Comparison of ENCODE assay signal across 9 mouse cellular contexts in genomic region chr8:120697979-120698272, GRCm38 (mm10). TPM values are rescaled to one million over a fixed set of nuclear protein-coding genes. Genes with fewer than 3 reads are reported as not detected.
DNase-seq lines count a peak whose midpoint lies in the region; TF ChIP-seq lines count a peak whose summit lies in the region.
"Had no signal": no experiment of that assay in that cellular context is flagged by ENCODE, and none has a peak within 500 bp of the region (broad histone marks: within the 10 kb centered on the region; RNA-seq: fewer than 3 reads in every experiment).

No protein-coding gene starts in this region.

- no peak overlapping the region for H3K27ac ChIP-seq in ES-E14 (ENCODE audit: insufficient read depth, low read depth, low read length, poor library complexity, severe bottlenecking)
- H3K27ac ChIP-seq: embryonic facial prominence, embryonic 15.5 days had no signal

- H3K9me3 ChIP-seq in ES-E14 (ENCODE audit: control insufficient read depth, insufficient read depth, low read depth, low read length), result no peaks in the 10 kb centered on the region
- H3K9me3 ChIP-seq: embryonic facial prominence, embryonic 15.5 days had no signal

- no peak overlapping the region for H3K4me3 ChIP-seq in lung, adult 2 months (replicated peaks; ENCODE audit: extremely low read depth, low read depth, low read length)
- H3K4me3 ChIP-seq in ES-E14 (ENCODE audit: insufficient read depth in 1 of 2, low read depth in 1 of 2, low read length in 2 of 2, poor library complexity in 1 of 2, severe bottlenecking in 1 of 2), result no peak overlapping the region
- H3K4me3 ChIP-seq: embryonic facial prominence, embryonic 15.5 days had no signal

- in situ Hi-C loops in ES-E14 (cut with MboI; ENCODE audit: low sequenced_read_pairs in 2 of 2, unreplicated experiment in 2 of 2), result loop anchor here in 1 of 2 experiments (25.0 kb wide), 1 partner anchor 89 kb away; no protein-coding TSS in a partner anchor

- H3K4me1 ChIP-seq in lung, adult 2 months (ENCODE audit: control insufficient read depth, insufficient read depth, low read length), result peaks cover 10% of the 10 kb centered on the region
- peaks cover 0 to 5% of the 10 kb centered on the region in 2 experiments; a peak in 2 of 4 replicates for H3K4me1 ChIP-seq in ES-E14 (ENCODE audit: control insufficient read depth in 2 of 2, insufficient read depth in 2 of 2, low read length in 2 of 2, poor library complexity in 1 of 2)

- no peak overlapping the region for H3K9ac ChIP-seq in ES-E14 (ENCODE audit: insufficient read depth, low read depth, low read length, poor library complexity, severe bottlenecking)
- H3K9ac ChIP-seq: embryonic facial prominence, embryonic 15.5 days had no signal

- peak; percentile 18; the same call in 1 of the 2 replicates for TF ChIP-seq CTCF in lung, adult 2 months (IDR thresholded peaks at IDR 0.05; ENCODE audit: insufficient read depth, low read length)

- no peak for TF ChIP-seq POLR2A in lung, adult 2 months (IDR thresholded peaks at IDR 0.05; ENCODE audit: borderline replicate concordance, extremely low read depth, low read depth, low read length)

- no peak for DNase-seq in lung, adult 2 months
- DNase-seq in lung, adult 18-20 months, result no peak
- peak; percentile 49 for DNase-seq in ES-E14 (ENCODE audit: low read depth, low spot score)
- peak; percentile 17 for DNase-seq in c-Kit-positive CD71-positive TER-119-negative erythroid progenitor cells, embryonic 14.5 days (ENCODE audit: low read depth)
- peak; percentile 41 to 71 for DNase-seq in spleen, postnatal 10 days (ENCODE audit: low spot score in 2 of 2)
- no peak for DNase-seq in adrenal gland, adult 8-10 months
- no peak for DNase-seq in ovary, postnatal 36 days (ENCODE audit: low spot score)

- no peaks in the 10 kb centered on the region for H3K36me3 ChIP-seq in ES-E14 (ENCODE audit: control insufficient read depth, insufficient read depth, low read length, poor library complexity, severe bottlenecking)
- H3K36me3 ChIP-seq: embryonic facial prominence, embryonic 15.5 days had no signal

TF ChIP-seq in ES-E14, 5 proteins besides CTCF, POLR2A, EP300 and RAD21:
- TF ChIP-seq HCFC1 (IDR thresholded peaks at IDR 0.05; ENCODE audit: borderline replicate concordance, insufficient read depth, low read length) (no peak), ZC3H11A (IDR thresholded peaks at IDR 0.05; ENCODE audit: borderline replicate concordance, low read depth, low read length) (0 out of 2 replicates have a peak, but pooled peaks have one; percentile 15), ZNF384 (IDR thresholded peaks at IDR 0.05; ENCODE audit: low read depth, low read length) (no peak), MAFK (IDR thresholded peaks at IDR 0.05; ENCODE audit: insufficient read depth, low read depth, low read length) (no peak), CHD2 (IDR thresholded peaks at IDR 0.05; ENCODE audit: low read depth, low read length) (no peak)

RNA-seq across cellular contexts. Expression of gene Emc8, which starts 29.6 kb away (rescaled TPM):
- 56.8 and 71.2 TPM in 2 replicates for polyA plus RNA-seq in lung, adult 2 months (2012; rRNA removed)
- 328 and 332 TPM in 2 replicates for total RNA-seq in ES-E14 (2012; rRNA removed)
- total RNA-seq in adrenal gland, adult 8-10 months (2022), result 100 to 1,000 TPM in 2 of 4 experiments, 10 to 100 TPM in 2; 80.9 to 130 (median 112) TPM

RNA-seq across cellular contexts. Expression of gene Cox4i1, which starts 29.9 kb away (rescaled TPM):
- polyA plus RNA-seq in lung, adult 2 months (2012; rRNA removed), result 606 and 728 TPM in 2 replicates
- total RNA-seq in ES-E14 (2012; rRNA removed), result 1,965 and 2,746 TPM in 2 replicates
- 1,000 to 10,000 TPM in 3 of 4 experiments, 100 to 1,000 TPM in 1; 952 to 1,243 (median 1,190) TPM for total RNA-seq in adrenal gland, adult 8-10 months (2022)

RNA-seq across cellular contexts. Expression of gene Gm27021, which starts 30.0 kb away (rescaled TPM):
- polyA plus RNA-seq in lung, adult 2 months (2012; rRNA removed), result 0.92 and 1.3 TPM in 2 replicates
- total RNA-seq in ES-E14 (2012; rRNA removed), result 0.49 TPM in 1 of 2 replicates, not detected in the other
- 1 to 10 TPM in 1 of 4 experiments, not detected in 3; 1.4 TPM for total RNA-seq in adrenal gland, adult 8-10 months (2022)
- total RNA-seq: layer of hippocampus, postnatal 25 days had no signal

RNA-seq across cellular contexts. Expression of gene Irf8, which starts 38.2 kb away (rescaled TPM):
- polyA plus RNA-seq in lung, adult 2 months (2012; rRNA removed), result 38.6 and 44.7 TPM in 2 replicates
- total RNA-seq in ES-E14 (2012; rRNA removed), result 0.74 and 1.2 TPM in 2 replicates
- 10 to 100 TPM; 19.5 to 46.7 (median 34.6) TPM for total RNA-seq in adrenal gland, adult 8-10 months (2022)

RNA-seq across cellular contexts. Expression of gene 1190005I06Rik, which starts 50.5 kb away (rescaled TPM):
- polyA plus RNA-seq in lung, adult 2 months (2012; rRNA removed), result 2.4 and 6.2 TPM in 2 replicates
- 21.8 and 24.7 TPM in 2 replicates for total RNA-seq in ES-E14 (2012; rRNA removed)
- 10 to 100 TPM in 1 of 4 experiments, 1 to 10 TPM in 3; 5.6 to 10.8 (median 7.9) TPM for total RNA-seq in adrenal gland, adult 8-10 months (2022)

Comparison
In these comparisons a context has a peak if more than half of its experiments do, and no peak if none do; other contexts are left out.
1. DNase-seq: peak in ES-E14 (single experiment), c-Kit-positive CD71-positive TER-119-negative erythroid progenitor cells, embryonic 14.5 days (single experiment) and spleen, postnatal 10 days (2 of 2); none in lung, adult 2 months (single experiment), lung, adult 18-20 months (0 of 2), adrenal gland, adult 8-10 months (single experiment) and ovary, postnatal 36 days (single experiment).